Mouse (Mus musculus) neural tube, embryonic 12.5 days (tissue): ENCODE data around the gene Gabrr2. TPM values are rescaled to one million over a fixed set of nuclear protein-coding genes. Genes with fewer than 3 reads are reported as not detected.

ENCODE experiments used
- ATAC-seq: fragments of 200-750 bp; cut with Nextera tagmentation; 2 replicates; pipeline ENCODE4 v1.8.0; 2017; ENCODE audit warnings: low read depth, mild to moderate bottlenecking, moderate TSS enrichment, moderate library complexity; ENCODE audit not compliant: low FRiP score
- H3K27ac ChIP-seq: fragments of 300-500 bp; sonication (generic); 2 replicates; pipeline ENCODE4 v1.5.1; 2016
- H3K27me3 ChIP-seq: fragments of 300-500 bp; sonication (generic); replicated peaks from 2 replicates; pipeline ENCODE4 v1.6.1; 2016; ENCODE audit warnings: mild to moderate bottlenecking
- H3K36me3 ChIP-seq: fragments of 300-500 bp; sonication (generic); 2 replicates; pipeline ENCODE4 v1.6.1; 2016; ENCODE audit warnings: mild to moderate bottlenecking
- H3K4me1 ChIP-seq: fragments of 300-500 bp; sonication (generic); 2 replicates; pipeline ENCODE4 v1.6.1; 2016
- H3K4me2 ChIP-seq: fragments of 300-500 bp; sonication (generic); replicated peaks from 2 replicates; pipeline ENCODE4 v1.6.1; 2016; ENCODE audit warnings: mild to moderate bottlenecking
- H3K4me3 ChIP-seq: fragments of 300-500 bp; sonication (generic); 2 replicates; pipeline ENCODE4 v1.5.1; 2016
- H3K9ac ChIP-seq: fragments of 300-500 bp; sonication (generic); 2 replicates; pipeline ENCODE4 v1.6.1; 2016; ENCODE audit warnings: mild to moderate bottlenecking
- H3K9me3 ChIP-seq: fragments of 300-500 bp; sonication (generic); 2 replicates; pipeline ENCODE4 v1.6.1; 2016; ENCODE audit warnings: mild to moderate bottlenecking
- WGBS: fragments of 180-500 bp; shearing (Covaris S2); methylation state at CpG from one replicate; pipeline ENCODE4 v1.1.7; 2016; 5-methylcytosine and 5-hydroxymethylcytosine counted together
- polyA plus RNA-seq: library from polyadenylated mRNA; unstranded; fragments of >200 nt; fragmentation: Nextera tagmentation; extraction: Ambion mirVana; gene quantifications from 2 replicates; pipeline ENCODE4 v1.2.1, GENCODE M21; 2016

The Gabrr2 gene
- 0.37 and 0.87 TPM in 2 replicates for polyA plus RNA-seq

DNA sequence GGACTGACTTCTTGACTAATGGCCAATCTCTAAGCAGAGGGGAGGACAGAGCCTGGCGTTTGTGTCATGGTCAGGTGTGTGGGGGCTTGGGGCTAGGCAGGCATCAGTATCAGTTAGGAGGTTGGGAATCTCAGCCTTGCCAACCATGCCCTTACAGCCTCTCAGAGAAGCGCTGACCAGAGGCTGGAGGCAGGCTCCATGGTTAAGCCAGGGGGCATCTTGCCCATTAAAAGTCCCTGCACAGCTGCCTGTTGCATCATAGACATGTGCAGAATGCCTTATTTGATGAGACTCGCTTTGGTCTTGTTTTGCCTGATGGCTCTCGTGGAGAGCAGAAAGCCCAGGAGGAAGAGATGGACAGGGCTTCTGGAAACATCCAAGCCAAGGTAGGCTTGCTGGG is at the start of gene Gabrr2:
Gabrr2 (plus strand) TSS at position 19 of the 400 bp plus-strand sequence.
- ATAC-seq: no peak
- WGBS: 92% methylated on average over 4 of the region's 4 CpGs
- H3K9ac ChIP-seq: no peak within 1 kb of the TSS

GRCm38 (mm10) chr4:33018361-33018999 is 44.3 kb upstream of the Gabrr2 start:
- Histone ChIP-seq H3K4me2 (no peak overlapping the region), H3K27ac (no peak overlapping the region; the same call in 1 of the 2 replicates), H3K4me3 (no peak overlapping the region), H3K4me1 (no peaks in the 10 kb centered on the region), H3K36me3 (peaks cover 19% of the 10 kb centered on the region), H3K9ac (no peak overlapping the region), H3K9me3 (no peaks in the 10 kb centered on the region), H3K27me3 (no peaks in the 10 kb centered on the region)
- ATAC-seq: peak; percentile 89
- WGBS: 53% methylated on average over 9 of the region's 9 CpGs

More for the DNA sequence above, at the start of gene Gabrr2:
- no peak within 1 kb of the TSS for H3K4me3 ChIP-seq
- no peak within 1 kb of the TSS for H3K27ac ChIP-seq
- H3K4me2 ChIP-seq: no peak within 1 kb of the TSS
- H3K36me3 ChIP-seq: no peaks in the 10 kb centered on the region
- no peaks in the 10 kb centered on the region for H3K9me3 ChIP-seq
- H3K4me1 ChIP-seq: no peaks in the 10 kb centered on the region
- no peaks in the 10 kb centered on the region for H3K27me3 ChIP-seq

GRCm38 (mm10) chr4:33024420-33024819 is 38.4 kb upstream of the Gabrr2 start:
- H3K9ac ChIP-seq: no peak overlapping the region
- no peak overlapping the region for H3K4me3 ChIP-seq
- WGBS: 86% methylated on average over 8 of the region's 8 CpGs

GRCm38 (mm10) chr4:33029104-33029503 is 33.7 kb upstream of the Gabrr2 start:
- H3K9ac ChIP-seq: no peak overlapping the region
- ATAC-seq: no peak
- H3K27ac ChIP-seq: no peak overlapping the region
- H3K4me2 ChIP-seq: 0 out of 2 replicates have a peak overlapping the region, but pooled peaks have one; percentile 9
- H3K27me3 ChIP-seq: no peaks in the 10 kb centered on the region
- H3K9me3 ChIP-seq: no peaks in the 10 kb centered on the region
- WGBS: 93% methylated on average over 7 of the region's 7 CpGs
- peaks cover 5% of the 10 kb centered on the region; the same call in 1 of the 2 replicates for H3K36me3 ChIP-seq
- H3K4me1 ChIP-seq: peaks cover 10% of the 10 kb centered on the region; the same call in 1 of the 2 replicates
- H3K4me3 ChIP-seq: no peak overlapping the region

More at GRCm38 (mm10) chr4:33024420-33024819, 38.4 kb upstream of the Gabrr2 start:
- Histone ChIP-seq H3K4me1 (no peaks in the 10 kb centered on the region), H3K9me3 (no peaks in the 10 kb centered on the region), H3K4me2 (no peak overlapping the region), H3K27ac (no peak overlapping the region), H3K36me3 (peaks cover 8% of the 10 kb centered on the region; the same call in 1 of the 2 replicates), H3K27me3 (no peaks in the 10 kb centered on the region)
- ATAC-seq: no peak

- WGBS: 2% methylated on average over 55 of the region's 55 CpGs
- Histone ChIP-seq H3K9me3 (no peaks in the 10 kb centered on the region), H3K4me3 (peak overlapping the region; percentile 82), H3K27ac (peak overlapping the region; percentile 94), H3K27me3 (no peaks in the 10 kb centered on the region), H3K9ac (peak overlapping the region; percentile 99), H3K4me1 (peaks cover 10% of the 10 kb centered on the region; the same call in 1 of the 2 replicates), H3K4me2 (peak overlapping the region; percentile 66), H3K36me3 (peaks cover 8% of the 10 kb centered on the region; the same call in 1 of the 2 replicates)
- peak; percentile 82 for ATAC-seq
These were observed 32.3 kb upstream of the Gabrr2 start for GRCm38 (mm10) chr4:33030264-33031194.

- Histone ChIP-seq H3K9me3 (no peaks in the 10 kb centered on the region), H3K4me3 (peak within 1 kb of the TSS; percentile 82), H3K27ac (peak within 1 kb of the TSS; percentile 94), H3K4me1 (peaks cover 10% of the 10 kb centered on the region; the same call in 1 of the 2 replicates), H3K36me3 (peaks cover 12% of the 10 kb centered on the region; the same call in 1 of the 2 replicates), H3K9ac (peak within 1 kb of the TSS; percentile 99), H3K27me3 (no peaks in the 10 kb centered on the region), H3K4me2 (peak within 1 kb of the TSS; percentile 66)
- peak; percentile 94 for ATAC-seq
- WGBS: under 1% methylated on average over 119 of the region's 123 CpGs
These were observed 31.4 kb upstream of the Gabrr2 start, which contains the start of gene Ube2j1 for GRCm38 (mm10) chr4:33031195-33031960. Gene Ube2j1, plus strand, starts transcription at chr4:33031416.

DNA sequence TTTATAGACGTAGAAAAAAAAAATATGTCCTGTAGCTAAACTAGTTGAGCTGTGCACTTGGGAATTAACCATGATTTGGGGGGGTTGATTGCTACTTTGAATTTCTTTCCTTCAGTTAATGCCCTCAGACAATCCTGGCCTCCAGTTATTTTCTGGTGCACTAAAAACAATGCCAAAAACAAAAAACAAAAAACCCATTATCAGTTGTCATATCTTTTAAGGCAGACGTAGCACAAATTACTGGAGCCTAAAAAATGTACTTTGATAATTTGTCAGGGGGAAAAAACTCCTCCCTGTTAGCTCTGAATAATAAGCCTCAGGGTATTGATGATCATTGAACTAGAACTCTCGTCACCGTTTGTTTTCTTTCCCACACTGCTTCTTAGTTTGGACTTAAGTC is 30.8 kb upstream of the Gabrr2 start:
- H3K27me3 ChIP-seq: no peaks in the 10 kb centered on the region
- H3K27ac ChIP-seq: 0 out of 2 replicates have a peak overlapping the region, but pooled peaks have one; percentile 94
- no peak for ATAC-seq
- peak overlapping the region; percentile 82 for H3K4me3 ChIP-seq
- peak overlapping the region; percentile 66 for H3K4me2 ChIP-seq
- WGBS: 9% methylated on average over 4 of the region's 4 CpGs
- peaks cover 17% of the 10 kb centered on the region; the same call in 1 of the 2 replicates for H3K36me3 ChIP-seq
- H3K9me3 ChIP-seq: no peaks in the 10 kb centered on the region
- H3K9ac ChIP-seq: peak overlapping the region; percentile 99
- peaks cover 10% of the 10 kb centered on the region; the same call in 1 of the 2 replicates for H3K4me1 ChIP-seq

- ATAC-seq: no peak
- 90% methylated on average over 6 of the region's 6 CpGs for WGBS
- Histone ChIP-seq H3K36me3 (peaks cover 18% of the 10 kb centered on the region; the same call in 1 of the 2 replicates), H3K4me2 (no peak overlapping the region), H3K9ac (no peak overlapping the region), H3K27ac (no peak overlapping the region), H3K27me3 (no peaks in the 10 kb centered on the region), H3K4me1 (peaks cover 10% of the 10 kb centered on the region; the same call in 1 of the 2 replicates), H3K9me3 (no peaks in the 10 kb centered on the region), H3K4me3 (no peak overlapping the region)
These were observed 29.3 kb upstream of the Gabrr2 start for GRCm38 (mm10) chr4:33033515-33033914.

DNA sequence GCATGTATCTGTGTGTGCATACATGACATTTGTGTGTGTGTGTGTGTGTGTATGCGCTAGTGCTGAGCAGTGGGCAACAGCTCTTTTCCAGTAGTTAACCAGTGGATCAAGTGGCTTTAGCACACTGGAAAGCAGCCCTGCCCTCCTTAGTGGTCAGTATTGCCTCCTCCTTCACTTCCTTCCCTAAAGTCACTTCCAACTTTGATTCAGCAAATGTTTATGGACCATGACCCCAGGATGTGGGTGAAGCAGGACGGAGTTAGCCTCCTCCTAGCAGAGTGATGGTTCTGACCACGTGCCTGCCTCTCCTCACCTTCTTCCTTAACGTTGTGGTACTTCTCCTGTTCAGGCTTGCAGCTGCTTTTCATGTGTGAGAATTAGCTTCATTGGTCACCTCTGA is 23.0 kb upstream of the Gabrr2 start:
- H3K9me3 ChIP-seq: no peaks in the 10 kb centered on the region
- no peak overlapping the region for H3K9ac ChIP-seq
- H3K36me3 ChIP-seq: peaks cover 73% of the 10 kb centered on the region
- ATAC-seq: no peak
- H3K4me2 ChIP-seq: no peak overlapping the region
- H3K27me3 ChIP-seq: no peaks in the 10 kb centered on the region
- 87% methylated on average over 4 of the region's 4 CpGs for WGBS
- no peak overlapping the region for H3K4me3 ChIP-seq
- H3K27ac ChIP-seq: no peak overlapping the region
- H3K4me1 ChIP-seq: no peaks in the 10 kb centered on the region

DNA sequence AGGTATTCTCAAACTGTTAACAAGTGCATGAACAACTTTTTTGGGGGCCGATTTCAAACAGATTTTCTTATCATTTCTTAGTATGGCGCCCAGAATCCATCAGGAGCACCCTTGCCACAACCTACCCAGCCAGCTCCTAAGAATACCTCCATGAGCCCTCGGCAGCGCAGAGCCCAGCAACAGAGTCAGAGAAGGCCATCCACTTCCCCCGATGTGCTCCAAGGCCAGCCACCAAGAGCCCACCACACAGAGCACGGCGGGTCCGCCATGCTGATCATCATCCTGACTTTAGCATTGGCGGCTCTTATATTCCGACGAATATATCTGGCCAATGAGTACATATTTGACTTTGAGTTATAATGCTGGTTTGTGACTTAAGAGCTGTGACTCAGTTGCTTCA is 13.2 kb upstream of the Gabrr2 start:
- Histone ChIP-seq H3K27me3 (no peaks in the 10 kb centered on the region), H3K4me3 (no peak overlapping the region), H3K9me3 (no peaks in the 10 kb centered on the region), H3K36me3 (peaks cover 62% of the 10 kb centered on the region), H3K4me1 (no peaks in the 10 kb centered on the region), H3K4me2 (no peak overlapping the region), H3K27ac (no peak overlapping the region), H3K9ac (no peak overlapping the region)
- 95% methylated on average over 11 of the region's 11 CpGs for WGBS
- no peak for ATAC-seq

GRCm38 (mm10) chr4:33052055-33052454 is 10.7 kb upstream of the Gabrr2 start:
- no peak for ATAC-seq
- Histone ChIP-seq H3K36me3 (peaks cover 39% of the 10 kb centered on the region), H3K9me3 (no peaks in the 10 kb centered on the region), H3K27ac (no peak overlapping the region), H3K4me3 (no peak overlapping the region), H3K27me3 (no peaks in the 10 kb centered on the region), H3K9ac (no peak overlapping the region), H3K4me2 (no peak overlapping the region), H3K4me1 (no peaks in the 10 kb centered on the region)
- WGBS: 90% methylated on average over 3 of the region's 3 CpGs
